Mouse (Mus musculus) C2C12 (cell line): ENCODE measurements at regions not wholly inside any gene's neighbourhood (a gene's known extent, or its start where the extent isn't known, plus 50 kb on each side); places are given as distances from the start of the nearest gene placed in this dataset.

Source experiments
- H3K27me3 ChIP-seq: one replicate; pipeline ENCODE4 v1.6.1; 2011; ENCODE audit not compliant: control insufficient read depth, insufficient read depth, insufficient read length
- H3K36me3 ChIP-seq: one replicate; pipeline ENCODE4 v1.6.1; 2011; ENCODE audit not compliant: control insufficient read depth, insufficient read depth
- H3K4me3 ChIP-seq: one replicate; pipeline ENCODE4 v1.5.1; 2011; ENCODE audit warnings: mild to moderate bottlenecking, control low read depth; ENCODE audit not compliant: poor library complexity, insufficient read depth, severe bottlenecking
- H3K79me2 ChIP-seq: one replicate; pipeline ENCODE4 v1.6.1; 2011; ENCODE audit not compliant: control insufficient read depth, insufficient read depth
- H3K79me3 ChIP-seq: one replicate; pipeline ENCODE4 v1.6.1; 2011; ENCODE audit warnings: low read depth, control low read depth
- H3ac ChIP-seq: one replicate; pipeline ENCODE3; 2011; ENCODE audit warnings: low read depth; ENCODE audit not compliant: control insufficient read depth, insufficient read length
- CEBPB ChIP-seq: IDR thresholded peaks from one replicate; pipeline ENCODE4 v1.6.1; 2011; ENCODE audit warnings: low read depth, mild to moderate bottlenecking, control low read depth, moderate library complexity
- CTCF ChIP-seq: IDR thresholded peaks from one replicate; pipeline ENCODE4 v1.5.1; 2011; ENCODE audit not compliant: control insufficient read depth, insufficient read depth, insufficient read length
- FOSL1 ChIP-seq: IDR thresholded peaks from one replicate; pipeline ENCODE4 v1.8.0; 2011; ENCODE audit warnings: mild to moderate bottlenecking, low read length; ENCODE audit not compliant: poor library complexity, insufficient read depth, severe bottlenecking
- MAX ChIP-seq: IDR thresholded peaks from one replicate; pipeline ENCODE4 v1.6.1; 2011; ENCODE audit warnings: mild to moderate bottlenecking, control low read depth
- MYOD1 ChIP-seq: IDR thresholded peaks from one replicate; pipeline ENCODE4 v1.6.1; 2011; ENCODE audit warnings: low read depth; ENCODE audit not compliant: control insufficient read depth, insufficient read length
- MYOG ChIP-seq: IDR thresholded peaks from one replicate; pipeline ENCODE4 v1.6.1; 2011; ENCODE audit not compliant: control insufficient read depth, insufficient read length; ENCODE audit errors: extremely low read depth
- USF1 ChIP-seq: IDR thresholded peaks from one replicate; pipeline ENCODE4 v1.6.1; 2011; ENCODE audit warnings: low read depth, mild to moderate bottlenecking, control low read depth, moderate library complexity

DNA sequence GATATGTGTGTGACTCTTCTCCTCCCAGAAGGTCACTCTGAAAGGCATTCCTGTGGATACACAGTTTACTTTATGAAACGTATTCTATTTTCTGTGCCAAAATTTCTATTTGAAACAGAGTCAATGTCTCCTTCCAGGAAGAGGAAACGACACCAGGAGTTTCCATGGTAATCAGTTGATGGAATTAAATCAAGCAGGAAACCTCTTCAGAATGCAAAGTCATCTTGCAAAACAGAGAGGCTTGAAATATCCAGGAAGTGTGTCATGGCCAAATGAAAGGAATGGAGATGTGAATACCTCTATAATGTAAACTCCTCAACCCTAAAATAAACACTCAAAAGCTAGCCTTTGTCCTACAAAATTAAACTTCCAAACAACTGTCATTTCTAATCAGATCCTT is 189.0 kb upstream of the Agr3 start:
- H3ac ChIP-seq = no peak overlapping the region
- no peaks in the 10 kb centered on the region for H3K79me2 ChIP-seq
- H3K36me3 ChIP-seq = no peaks in the 10 kb centered on the region
- H3K79me3 ChIP-seq = no peaks in the 10 kb centered on the region
- H3K4me3 ChIP-seq = no peak overlapping the region
- H3K27me3 ChIP-seq = no peaks in the 10 kb centered on the region
- no peak for TF ChIP-seq MYOG
- no peak for TF ChIP-seq USF1
- TF ChIP-seq MAX = peak; percentile 23
- no peak for TF ChIP-seq FOSL1
- no peak for TF ChIP-seq CEBPB

DNA sequence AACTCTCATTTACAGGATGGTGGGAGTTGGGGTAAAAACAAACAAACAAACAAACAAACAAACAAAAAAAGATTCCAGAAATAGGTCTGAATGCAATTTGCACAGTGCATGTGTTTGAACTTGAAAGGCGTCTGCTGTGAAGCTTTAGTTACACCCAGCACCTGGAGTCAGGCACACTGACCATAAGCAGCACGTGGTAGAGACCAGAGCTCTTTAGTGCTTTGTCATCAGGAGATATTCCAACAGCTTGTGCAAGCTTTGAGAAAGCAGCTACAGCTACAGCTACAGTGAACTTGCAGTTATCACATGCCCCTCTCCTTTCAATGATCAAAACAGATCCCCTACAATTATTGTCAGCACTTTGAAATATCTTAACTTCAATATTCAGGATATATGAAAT is 190.4 kb upstream of the Agr3 start:
- Histone ChIP-seq H3K36me3 (no peaks in the 10 kb centered on the region), H3K27me3 (no peaks in the 10 kb centered on the region), H3ac (no peak overlapping the region), H3K79me2 (no peaks in the 10 kb centered on the region), H3K4me3 (no peak overlapping the region), H3K79me3 (no peaks in the 10 kb centered on the region)
- no peak for TF ChIP-seq CTCF
- no peak for TF ChIP-seq MYOG
- peak; percentile 38 for TF ChIP-seq CEBPB
- no peak for TF ChIP-seq MYOD1
- peak; percentile 71 for TF ChIP-seq MAX
- no peak for TF ChIP-seq FOSL1
- no peak for TF ChIP-seq USF1

DNA sequence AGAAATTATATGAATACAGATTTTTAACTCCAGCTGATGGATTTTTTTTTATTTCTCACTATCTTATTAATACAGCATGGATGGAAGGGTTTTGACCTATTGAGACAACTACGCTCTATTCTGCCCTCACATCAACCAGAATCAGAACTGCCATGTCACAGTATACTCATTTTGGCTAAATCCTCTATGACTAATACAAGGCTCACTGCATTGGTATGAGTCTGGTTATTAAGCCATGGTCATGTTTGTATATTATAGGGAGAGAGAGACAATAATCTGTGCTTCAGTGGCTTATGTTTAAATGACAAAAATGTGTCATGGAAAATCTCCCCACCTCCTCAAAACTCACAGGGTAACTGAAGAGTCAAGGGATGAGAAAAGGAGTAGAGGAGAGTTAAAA is 191.0 kb upstream of the Agr3 start:
- no peaks in the 10 kb centered on the region for H3K27me3 ChIP-seq
- no peak overlapping the region for H3K4me3 ChIP-seq
- H3ac ChIP-seq = no peak overlapping the region
- H3K79me2 ChIP-seq = no peaks in the 10 kb centered on the region
- TF ChIP-seq MYOD1 = no peak
- peak; percentile 82 for TF ChIP-seq FOSL1
- TF ChIP-seq USF1 = no peak
- H3K79me3 ChIP-seq = no peaks in the 10 kb centered on the region
- no peaks in the 10 kb centered on the region for H3K36me3 ChIP-seq

DNA sequence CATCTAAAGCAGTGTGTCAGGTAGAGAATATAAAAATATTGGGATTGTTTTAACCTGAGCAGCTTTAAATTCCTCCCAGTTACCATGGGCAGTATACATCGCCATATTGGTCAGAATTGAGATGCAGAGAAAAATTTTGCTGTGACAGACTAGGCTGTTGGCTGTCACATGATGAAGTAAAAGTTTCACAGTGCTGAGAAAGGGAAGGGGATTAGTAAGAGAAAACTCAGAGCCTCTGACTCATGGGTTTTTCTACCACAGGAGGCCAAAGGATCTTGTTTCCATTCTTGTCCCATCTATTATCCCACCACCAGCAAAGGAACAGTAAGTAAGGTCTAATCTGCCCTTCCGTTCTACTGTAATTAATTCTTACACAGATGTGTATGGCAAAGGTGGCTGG is 191.8 kb upstream of the Agr3 start:
- Histone ChIP-seq H3K79me2 (no peaks in the 10 kb centered on the region), H3ac (no peak overlapping the region), H3K27me3 (no peaks in the 10 kb centered on the region), H3K4me3 (no peak overlapping the region), H3K36me3 (no peaks in the 10 kb centered on the region), H3K79me3 (no peaks in the 10 kb centered on the region)
- TF ChIP-seq FOSL1 = peak; percentile 48
- peak; percentile 5 for TF ChIP-seq MYOD1
- peak; percentile 32 for TF ChIP-seq MAX
- TF ChIP-seq USF1 = peak; percentile 96
- no peak for TF ChIP-seq CEBPB

DNA sequence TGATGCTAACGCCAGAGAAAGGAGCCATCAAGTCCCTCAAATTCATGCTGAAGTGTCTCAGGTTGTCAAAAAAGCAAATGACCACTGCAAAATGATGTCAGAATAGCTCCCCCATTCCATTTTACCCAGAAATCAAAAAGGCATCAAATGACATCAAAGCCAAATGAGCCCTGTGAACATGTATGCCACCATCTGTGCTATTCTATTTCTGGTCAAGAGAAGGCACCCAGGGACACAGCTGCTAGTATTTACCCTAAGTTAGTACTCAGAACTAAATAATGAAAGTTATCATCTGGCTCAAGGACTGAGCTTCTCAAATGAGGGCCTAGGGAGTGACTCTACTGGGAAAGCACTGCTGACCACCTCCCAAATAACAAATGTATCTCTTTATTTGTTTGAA is 191.1 kb upstream of the Ahr start:
- H3K27me3 ChIP-seq = no peaks in the 10 kb centered on the region
- H3K79me2 ChIP-seq = no peaks in the 10 kb centered on the region
- no peaks in the 10 kb centered on the region for H3K36me3 ChIP-seq
- TF ChIP-seq MYOD1 (no peak), MYOG (no peak), USF1 (no peak), MAX (no peak), FOSL1 (no peak), CEBPB (no peak), CTCF (no peak)
- no peak overlapping the region for H3ac ChIP-seq
- H3K79me3 ChIP-seq = no peaks in the 10 kb centered on the region
- H3K4me3 ChIP-seq = no peak overlapping the region

DNA sequence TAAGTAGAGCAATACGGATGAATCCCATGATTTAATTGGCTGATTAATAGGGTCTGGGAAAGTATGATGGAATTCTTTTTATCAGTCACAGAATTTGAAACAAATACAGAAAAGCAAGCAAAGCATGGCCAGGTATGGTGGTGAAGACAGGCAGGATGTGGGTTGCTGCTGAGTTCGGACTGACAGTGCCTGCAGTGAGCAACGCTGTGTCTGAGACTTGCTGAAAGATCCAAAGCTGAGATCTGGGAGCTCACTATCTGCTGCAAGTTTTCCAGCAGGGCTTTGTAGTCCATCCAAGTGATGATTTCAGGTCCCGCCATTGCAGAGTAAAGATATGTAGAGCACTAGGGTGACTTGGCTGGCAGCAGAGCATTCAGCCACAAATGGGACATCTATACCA is 189.3 kb upstream of the Ahr start:
- no peaks in the 10 kb centered on the region for H3K36me3 ChIP-seq
- H3K79me3 ChIP-seq = no peaks in the 10 kb centered on the region
- TF ChIP-seq MAX = no peak
- no peak overlapping the region for H3K4me3 ChIP-seq
- H3K27me3 ChIP-seq = no peaks in the 10 kb centered on the region
- H3ac ChIP-seq = no peak overlapping the region
- no peaks in the 10 kb centered on the region for H3K79me2 ChIP-seq

DNA sequence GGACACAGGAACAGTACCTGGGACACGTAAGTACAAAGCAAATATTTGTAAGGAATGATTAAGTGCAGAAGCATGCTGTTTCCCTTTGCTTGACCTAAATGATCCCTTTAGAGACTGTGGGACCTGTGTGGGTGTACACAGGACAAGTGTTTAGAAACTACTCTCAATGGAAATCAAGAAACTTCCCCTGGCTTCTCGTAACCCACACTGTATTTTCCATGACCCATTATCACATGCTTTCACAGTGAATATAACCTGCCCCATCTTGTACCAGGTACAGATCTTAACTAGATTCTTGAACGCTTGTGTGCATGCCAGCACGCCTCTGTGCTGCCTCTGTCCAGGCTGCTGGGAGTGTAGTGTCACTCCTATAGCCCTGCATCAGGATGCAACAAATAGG is 177.8 kb upstream of the Ahr start:
- no peak for TF ChIP-seq USF1
- TF ChIP-seq MYOD1 = no peak
- no peak for TF ChIP-seq CEBPB
- no peak for TF ChIP-seq MYOG
- TF ChIP-seq MAX = no peak
- no peak for TF ChIP-seq FOSL1
- no peak for TF ChIP-seq CTCF
- Histone ChIP-seq H3K79me3 (no peaks in the 10 kb centered on the region), H3K27me3 (no peaks in the 10 kb centered on the region), H3K79me2 (no peaks in the 10 kb centered on the region), H3K36me3 (no peaks in the 10 kb centered on the region), H3ac (no peak overlapping the region), H3K4me3 (no peak overlapping the region)
